Mouse (Mus musculus) cerebellum, adult 2 months (tissue): ENCODE measurements around the gene Ndufa8. TPM values are rescaled to one million over a fixed set of nuclear protein-coding genes. Genes with fewer than 3 reads are reported as not detected.

Experiments
- DNase-seq, 2 experiments: peaks; one replicate each; pipeline ENCODE4 v3.0.0; 2021
- H3K27ac ChIP-seq: fragments of 200-500 bp; 2 replicates; pipeline ENCODE4 v1.5.1; 2012; ENCODE audit warnings: low read length, control low read depth, inconsistent platforms; ENCODE audit not compliant: insufficient read depth
- H3K27me3 ChIP-seq: fragments of 200-500 bp; 2 replicates; pipeline ENCODE4 v1.6.1; 2012; ENCODE audit warnings: inconsistent platforms, mild to moderate bottlenecking, low read length, moderate library complexity; ENCODE audit not compliant: control insufficient read depth, insufficient read depth
- H3K4me1 ChIP-seq: fragments of 200-500 bp; 2 replicates; pipeline ENCODE4 v1.6.1; 2011; ENCODE audit warnings: low read length; ENCODE audit not compliant: control insufficient read depth, insufficient read depth
- H3K4me3 ChIP-seq: fragments of 200-500 bp; replicated peaks from 2 replicates; pipeline ENCODE3; 2011; ENCODE audit warnings: mild to moderate bottlenecking, low read depth, low read length, control low read depth; ENCODE audit not compliant: insufficient read depth
- CTCF ChIP-seq: fragments of 200-500 bp; IDR thresholded peaks from 2 replicates; pipeline ENCODE4 v1.5.1; 2011; ENCODE audit warnings: low read depth, mild to moderate bottlenecking, control low read depth, low read length, moderate library complexity, borderline replicate concordance; ENCODE audit not compliant: insufficient read depth
- POLR2A ChIP-seq: fragments of 200-500 bp; IDR thresholded peaks from 2 replicates; pipeline ENCODE4 v1.6.1; 2011; ENCODE audit warnings: low read length, control low read depth, borderline replicate concordance; ENCODE audit not compliant: insufficient read depth
- WGBS: fragments of 180-500 bp; shearing (Covaris S2); methylation state at CpG from one replicate; pipeline ENCODE4 v1.1.7; 2018; 5-methylcytosine and 5-hydroxymethylcytosine counted together
- polyA plus RNA-seq: library from polyadenylated mRNA; depleted of rRNA; stranded (reverse); fragments of >200 nt; gene quantifications from 2 replicates; pipeline ENCODE4 v1.2.3, GENCODE M21; 2012

The Ndufa8 gene
- polyA plus RNA-seq, 1 experiment = 249 TPM

DNA sequence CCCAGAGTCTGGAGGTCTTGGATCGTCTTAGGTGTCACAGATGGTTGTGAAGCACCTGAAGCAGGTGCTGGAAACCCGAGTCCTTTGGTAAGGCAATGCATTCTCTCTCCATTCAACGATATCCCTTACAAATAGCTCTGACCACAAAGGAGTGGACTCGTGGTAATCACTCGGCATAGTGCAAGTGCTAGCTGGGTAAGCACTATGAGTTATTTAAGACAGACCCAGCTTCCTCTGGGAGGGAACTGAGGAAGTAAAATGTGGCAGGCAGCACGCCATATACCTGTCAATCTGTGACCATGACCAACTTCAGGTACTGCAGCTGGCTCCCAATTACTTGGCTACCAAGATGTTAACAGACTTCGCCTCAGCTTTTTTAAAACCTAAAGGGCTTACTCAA, 14.3 kb downstream of the Ndufa8 start:
- 90% methylated on average over 7 of the region's 7 CpGs for WGBS
- H3K27ac ChIP-seq = no peak overlapping the region
- no peaks in the 10 kb centered on the region for H3K27me3 ChIP-seq
- no peaks in the 10 kb centered on the region for H3K4me1 ChIP-seq
- H3K4me3 ChIP-seq = no peak overlapping the region
- TF ChIP-seq CTCF (no peak), POLR2A (no peak)
- DNase-seq = peak in 1 of 2 experiments; percentile 2

DNA sequence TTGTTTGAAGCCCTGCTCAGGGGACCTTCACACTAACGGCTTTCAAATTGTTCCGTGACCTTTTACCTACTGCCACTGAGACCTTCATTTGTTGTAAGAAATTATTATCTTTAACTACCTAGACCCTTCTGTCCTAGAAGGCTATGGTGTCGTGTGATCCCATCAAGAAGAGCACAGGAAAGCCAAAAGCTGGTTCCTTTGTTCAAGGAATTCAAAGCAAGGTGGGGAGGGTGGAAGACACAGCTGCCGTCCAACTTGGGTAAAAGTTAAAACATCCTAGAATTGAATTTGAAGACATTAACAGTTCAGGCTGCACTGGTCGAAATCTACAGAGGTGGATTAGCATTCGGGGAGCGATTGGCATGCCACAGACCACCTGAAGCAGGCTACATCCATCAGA, 15.2 kb downstream of the Ndufa8 start:
- H3K4me1 ChIP-seq = no peaks in the 10 kb centered on the region
- TF ChIP-seq CTCF = no peak
- TF ChIP-seq POLR2A = no peak
- H3K4me3 ChIP-seq = no peak overlapping the region
- 90% methylated on average over 7 of the region's 7 CpGs for WGBS
- H3K27ac ChIP-seq = no peak overlapping the region
- no peaks in the 10 kb centered on the region for H3K27me3 ChIP-seq
- DNase-seq = no peak

DNA sequence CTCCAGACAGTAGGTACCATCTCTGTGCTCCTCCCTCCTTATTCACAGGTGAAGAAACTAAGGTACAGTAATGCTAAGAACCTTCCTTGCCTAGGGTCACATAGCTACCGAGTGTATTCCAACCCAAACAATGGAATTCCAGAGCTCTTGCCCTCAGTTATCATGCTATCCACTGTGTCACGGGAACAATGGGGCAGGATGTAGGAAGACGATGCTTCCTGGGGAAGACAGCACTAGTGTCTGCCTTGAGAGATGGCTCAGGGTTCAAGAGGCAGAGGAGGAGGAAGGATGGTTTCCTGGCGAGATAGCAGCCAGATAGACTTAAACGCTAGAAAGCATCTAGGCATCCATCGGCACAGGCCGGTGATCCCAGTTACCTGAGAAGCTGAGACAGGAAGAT, 16.3 kb downstream of the Ndufa8 start:
- Histone ChIP-seq H3K27me3 (no peaks in the 10 kb centered on the region), H3K27ac (no peak overlapping the region), H3K4me3 (no peak overlapping the region), H3K4me1 (no peaks in the 10 kb centered on the region)
- DNase-seq = no peak
- TF ChIP-seq CTCF = no peak
- TF ChIP-seq POLR2A = no peak
- 83% methylated on average over 7 of the region's 7 CpGs for WGBS

- Histone ChIP-seq H3K27me3 (no peaks in the 10 kb centered on the region), H3K4me1 (no peaks in the 10 kb centered on the region), H3K27ac (no peak overlapping the region), H3K4me3 (no peak overlapping the region)
- 52% methylated on average over 3 of the region's 3 CpGs for WGBS
- DNase-seq = no peak
- TF ChIP-seq POLR2A (no peak), CTCF (no peak)
These were observed 25.9 kb downstream of the Ndufa8 start for GRCm38 (mm10) chr2:36023291-36023690.

- TF ChIP-seq CTCF (peak; percentile 63), POLR2A (no peak)
- Histone ChIP-seq H3K27ac (no peak overlapping the region), H3K4me1 (no peaks in the 10 kb centered on the region), H3K27me3 (no peaks in the 10 kb centered on the region), H3K4me3 (no peak overlapping the region)
- WGBS = 4% methylated on average over 32 of the region's 32 CpGs
- peak; percentile 55 to 66 for DNase-seq
These were observed 27.6 kb downstream of the Ndufa8 start for GRCm38 (mm10) chr2:36021385-36022159.

GRCm38 (mm10) chr2:36013010-36013409, 36.2 kb downstream of the Ndufa8 start:
- TF ChIP-seq CTCF = no peak
- TF ChIP-seq POLR2A = no peak
- Histone ChIP-seq H3K27me3 (peaks cover 1% of the 10 kb centered on the region; the same call in 1 of the 2 replicates), H3K4me3 (no peak overlapping the region), H3K27ac (no peak overlapping the region), H3K4me1 (peaks cover 4% of the 10 kb centered on the region; the same call in 1 of the 2 replicates)
- 44% methylated on average over 12 of the region's 12 CpGs for WGBS
- no peak for DNase-seq

GRCm38 (mm10) chr2:36011331-36011825, 37.8 kb downstream of the Ndufa8 start:
- Histone ChIP-seq H3K27ac (no peak overlapping the region), H3K4me1 (peaks cover 4% of the 10 kb centered on the region; the same call in 1 of the 2 replicates), H3K27me3 (peaks cover 1% of the 10 kb centered on the region; the same call in 1 of the 2 replicates), H3K4me3 (peak overlapping the region; percentile 32)
- TF ChIP-seq POLR2A = no peak
- TF ChIP-seq CTCF = no peak
- peak; percentile 7 to 18 for DNase-seq
- WGBS = 1% methylated on average over 44 of the region's 44 CpGs

DNA sequence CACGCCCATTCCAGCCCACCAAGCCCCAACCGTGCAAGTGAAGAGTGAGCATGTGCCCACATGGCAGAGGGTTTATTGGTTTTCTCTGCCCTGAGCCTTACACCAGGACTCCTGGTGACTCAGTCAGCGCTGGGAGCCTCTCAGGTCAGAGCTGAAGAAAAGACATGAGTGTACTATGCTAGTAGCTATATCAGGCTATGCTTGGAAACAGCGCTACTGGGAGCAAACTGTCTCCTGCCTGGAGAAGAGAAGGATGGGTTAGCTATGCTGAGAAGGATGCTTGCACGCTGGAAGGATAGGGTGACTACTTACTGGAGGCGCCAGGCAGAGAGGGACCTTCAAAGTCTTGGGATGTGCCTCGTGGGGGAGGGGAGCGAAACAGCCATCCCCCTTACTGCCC, 38.6 kb downstream of the Ndufa8 start:
- no peak for TF ChIP-seq POLR2A
- no peak for TF ChIP-seq CTCF
- 74% methylated on average over 8 of the region's 8 CpGs for WGBS
- Histone ChIP-seq H3K4me3 (no peak overlapping the region), H3K4me1 (peaks cover 4% of the 10 kb centered on the region; the same call in 1 of the 2 replicates), H3K27me3 (peaks cover 1% of the 10 kb centered on the region; the same call in 1 of the 2 replicates), H3K27ac (no peak overlapping the region)
- no peak for DNase-seq

DNA sequence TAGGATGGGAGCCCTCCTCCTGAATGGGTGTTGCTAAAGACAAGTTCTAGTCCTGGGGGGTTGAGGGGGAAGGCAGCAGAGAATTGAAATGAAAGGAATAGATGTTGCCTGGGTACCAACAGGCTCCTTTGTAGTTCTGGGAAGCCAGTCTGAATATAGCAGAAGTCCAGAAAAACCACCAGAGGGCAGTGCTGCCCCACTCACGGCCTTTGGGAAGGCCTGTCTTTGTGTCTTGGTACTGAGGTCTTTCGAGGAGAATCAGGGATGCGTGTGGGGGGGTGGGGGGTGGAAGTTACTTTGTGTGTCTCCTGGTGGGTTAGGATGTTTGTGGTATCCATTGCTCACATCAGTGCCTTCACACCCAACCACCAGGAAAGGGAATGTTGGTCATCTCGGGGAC, 39.8 kb downstream of the Ndufa8 start:
- Histone ChIP-seq H3K4me3 (no peak overlapping the region), H3K27me3 (peaks cover 1% of the 10 kb centered on the region; the same call in 1 of the 2 replicates), H3K4me1 (peaks cover 4% of the 10 kb centered on the region; the same call in 1 of the 2 replicates), H3K27ac (no peak overlapping the region)
- no peak for TF ChIP-seq POLR2A
- TF ChIP-seq CTCF = peak; percentile 83
- DNase-seq = peak; percentile 54 to 57
- WGBS = 30% methylated on average over 4 of the region's 4 CpGs
